Mouse (Mus musculus) megakaryocyte, embryonic 14.5 days (primary cell): ENCODE results near the gene Parp8. TPM values are rescaled to one million over a fixed set of nuclear protein-coding genes. Genes with fewer than 3 reads are reported as not detected.
A peak's percentile ranks its signal among the peaks of the same experiment; 100 is the strongest.

Source experiments
- H3K27me3 ChIP-seq: replicated peaks from 2 replicates; pipeline ENCODE3; 2012; ENCODE audit warnings: inconsistent platforms
- H3K36me3 ChIP-seq: replicated peaks from 2 replicates; pipeline ENCODE3; 2012; ENCODE audit warnings: low read length, inconsistent platforms, mixed read lengths
- H3K4me1 ChIP-seq: 2 replicates; pipeline ENCODE4 v1.6.1; 2012; ENCODE audit warnings: inconsistent platforms
- H3K4me3 ChIP-seq: replicated peaks from 2 replicates; pipeline ENCODE3; 2012; ENCODE audit warnings: moderate library complexity, mild to moderate bottlenecking, inconsistent platforms
- H3K9me3 ChIP-seq: 2 replicates; pipeline ENCODE4 v1.6.1; 2012; ENCODE audit warnings: inconsistent platforms
- FLI1 ChIP-seq: IDR thresholded peaks from 2 replicates; pipeline ENCODE4 v1.6.1; 2012; ENCODE audit warnings: low read length, inconsistent platforms, mixed read lengths
- GATA1 ChIP-seq: IDR thresholded peaks from 3 replicates; pipeline ENCODE4 v1.6.1; 2012; ENCODE audit warnings: mixed read lengths, low read length, inconsistent platforms, borderline replicate concordance
- polyA plus RNA-seq: library from polyadenylated mRNA; stranded (reverse); fragments of >175 nt; gene quantifications from 2 replicates; pipeline ENCODE4 v1.2.3, GENCODE M21; 2012; ENCODE audit warnings: low replicate concordance; ENCODE audit not compliant: insufficient read depth

Gene Parp8
- polyA plus RNA-seq, 1 experiment, result 0.58 TPM

GRCm38 (mm10) chr13:117035121-117035520 lies 9.8 kb upstream of the Parp8 start:
- H3K4me3 ChIP-seq, result no peak overlapping the region
- no peaks in the 10 kb centered on the region for H3K9me3 ChIP-seq
- no peaks in the 10 kb centered on the region for H3K36me3 ChIP-seq
- H3K27me3 ChIP-seq, result peaks cover 4% of the 10 kb centered on the region
- no peak for TF ChIP-seq FLI1
- no peak for TF ChIP-seq GATA1
- H3K4me1 ChIP-seq, result peaks cover 18% of the 10 kb centered on the region; the same call in 1 of the 2 replicates

- Histone ChIP-seq H3K4me3 (no peak overlapping the region), H3K36me3 (no peaks in the 10 kb centered on the region), H3K4me1 (peaks cover 18% of the 10 kb centered on the region; the same call in 1 of the 2 replicates), H3K27me3 (peaks cover 5% of the 10 kb centered on the region), H3K9me3 (no peaks in the 10 kb centered on the region)
- no peak for TF ChIP-seq GATA1
- no peak for TF ChIP-seq FLI1
Measured at GRCm38 (mm10) chr13:117034676-117035075, 9.3 kb upstream of the Parp8 start.

GRCm38 (mm10) chr13:117033676-117034308 lies 8.5 kb upstream of the Parp8 start:
- Histone ChIP-seq H3K27me3 (peaks cover 8% of the 10 kb centered on the region), H3K36me3 (no peaks in the 10 kb centered on the region), H3K9me3 (no peaks in the 10 kb centered on the region), H3K4me3 (peak overlapping the region; percentile 56), H3K4me1 (peaks cover 18% of the 10 kb centered on the region; the same call in 1 of the 2 replicates)
- no peak for TF ChIP-seq GATA1

- Histone ChIP-seq H3K4me1 (peaks cover 18% of the 10 kb centered on the region; the same call in 1 of the 2 replicates), H3K4me3 (no peak overlapping the region), H3K27me3 (peaks cover 15% of the 10 kb centered on the region), H3K9me3 (no peaks in the 10 kb centered on the region), H3K36me3 (no peaks in the 10 kb centered on the region)
- TF ChIP-seq GATA1 (no peak), FLI1 (no peak)
Measured at GRCm38 (mm10) chr13:117032402-117032801, 7.1 kb upstream of the Parp8 start.

GRCm38 (mm10) chr13:117031546-117031945 lies 6.2 kb upstream of the Parp8 start:
- no peak overlapping the region for H3K4me3 ChIP-seq
- TF ChIP-seq FLI1 (no peak), GATA1 (no peak)

GRCm38 (mm10) chr13:117028221-117028620 lies 2.9 kb upstream of the Parp8 start:
- no peak overlapping the region for H3K4me3 ChIP-seq

More at GRCm38 (mm10) chr13:117031546-117031945, 6.2 kb upstream of the Parp8 start:
- no peaks in the 10 kb centered on the region for H3K36me3 ChIP-seq
- peaks cover 18% of the 10 kb centered on the region; the same call in 1 of the 2 replicates for H3K4me1 ChIP-seq
- peaks cover 24% of the 10 kb centered on the region for H3K27me3 ChIP-seq
- no peaks in the 10 kb centered on the region for H3K9me3 ChIP-seq

GRCm38 (mm10) chr13:117027336-117027735 lies 2.0 kb upstream of the Parp8 start:
- no peak for TF ChIP-seq FLI1
- no peak for TF ChIP-seq GATA1
- Histone ChIP-seq H3K9me3 (no peaks in the 10 kb centered on the region), H3K36me3 (no peaks in the 10 kb centered on the region), H3K27me3 (peaks cover 62% of the 10 kb centered on the region), H3K4me1 (peaks cover 22% of the 10 kb centered on the region), H3K4me3 (no peak overlapping the region)

More at GRCm38 (mm10) chr13:117028221-117028620, 2.9 kb upstream of the Parp8 start:
- TF ChIP-seq GATA1 (no peak), FLI1 (no peak)
- H3K4me1 ChIP-seq, result peaks cover 26% of the 10 kb centered on the region
- no peaks in the 10 kb centered on the region for H3K9me3 ChIP-seq
- H3K27me3 ChIP-seq, result peaks cover 56% of the 10 kb centered on the region
- H3K36me3 ChIP-seq, result no peaks in the 10 kb centered on the region

GRCm38 (mm10) chr13:117026276-117026780 lies 991 bp upstream of the Parp8 start:
- TF ChIP-seq GATA1 (no peak), FLI1 (no peak)
- H3K36me3 ChIP-seq, result no peaks in the 10 kb centered on the region
- H3K4me1 ChIP-seq, result peaks cover 22% of the 10 kb centered on the region
- H3K27me3 ChIP-seq, result peaks cover 63% of the 10 kb centered on the region
- no peaks in the 10 kb centered on the region for H3K9me3 ChIP-seq
- no peak overlapping the region for H3K4me3 ChIP-seq

GRCm38 (mm10) chr13:117024916-117025225 lies 466 bp downstream of the Parp8 start:
- no peak for TF ChIP-seq GATA1
- TF ChIP-seq FLI1, result no peak
- Histone ChIP-seq H3K4me1 (peaks cover 26% of the 10 kb centered on the region), H3K9me3 (no peaks in the 10 kb centered on the region), H3K27me3 (peaks cover 65% of the 10 kb centered on the region), H3K4me3 (peak overlapping the region; percentile 93), H3K36me3 (no peaks in the 10 kb centered on the region)

- H3K27me3 ChIP-seq, result peaks cover 65% of the 10 kb centered on the region
- TF ChIP-seq FLI1 (no peak), GATA1 (no peak)
- no peaks in the 10 kb centered on the region for H3K36me3 ChIP-seq
- H3K9me3 ChIP-seq, result no peaks in the 10 kb centered on the region
- H3K4me1 ChIP-seq, result peaks cover 26% of the 10 kb centered on the region
- peak overlapping the region; percentile 93 for H3K4me3 ChIP-seq
Measured at GRCm38 (mm10) chr13:117024127-117024915, 1.0 kb downstream of the Parp8 start.
